Mouse (Mus musculus) myocyte (in vitro differentiated cells): ENCODE data around the gene Plk3. TPM values are rescaled to one million over a fixed set of nuclear protein-coding genes. Genes with fewer than 3 reads are reported as not detected.
A peak's percentile ranks its signal among the peaks of the same experiment; 100 is the strongest.

Experiments
- H3K27me3 ChIP-seq: one replicate; pipeline ENCODE4 v1.6.1; 2011; ENCODE audit not compliant: control insufficient read depth, insufficient read depth, insufficient read length
- H3K36me3 ChIP-seq: one replicate; pipeline ENCODE4 v1.6.1; 2011; ENCODE audit not compliant: control insufficient read depth, insufficient read depth
- H3K4me2 ChIP-seq: one replicate; pipeline ENCODE4 v1.6.1; 2011; ENCODE audit warnings: low read depth, control low read depth
- H3K4me3 ChIP-seq: one replicate; pipeline ENCODE4 v1.5.1; 2011; ENCODE audit warnings: mild to moderate bottlenecking, control low read depth, moderate library complexity
- H3K79me2 ChIP-seq: one replicate; pipeline ENCODE4 v1.6.1; 2011; ENCODE audit not compliant: control insufficient read depth, insufficient read depth
- H3ac ChIP-seq: one replicate; pipeline ENCODE4 v1.6.1; 2011; ENCODE audit not compliant: control insufficient read depth, insufficient read length
- CEBPB ChIP-seq: IDR thresholded peaks from 2 replicates; pipeline ENCODE4 v1.6.1; 2011; ENCODE audit warnings: mild to moderate bottlenecking, moderate library complexity; ENCODE audit not compliant: poor library complexity, insufficient read depth, severe bottlenecking
- E2F4 ChIP-seq: IDR thresholded peaks from one replicate; pipeline ENCODE4 v1.6.1; 2011; ENCODE audit warnings: mild to moderate bottlenecking, control low read depth, moderate library complexity; ENCODE audit not compliant: insufficient read depth
- MAX ChIP-seq: IDR thresholded peaks from one replicate; pipeline ENCODE4 v1.6.1; 2011; ENCODE audit warnings: low read depth, mild to moderate bottlenecking, control low read depth
- MYOD1 ChIP-seq, 3 experiments: IDR thresholded peaks; one replicate each; pipeline ENCODE4 v1.6.1; 2011; ENCODE audit warnings: control low read depth in 2 of 3, low read depth in 2 of 3, mild to moderate bottlenecking in 2 of 3, moderate library complexity in 1 of 3; ENCODE audit not compliant: insufficient read length in 2 of 3, control insufficient read depth in 1 of 3
- MYOG ChIP-seq, 3 experiments: IDR thresholded peaks; one replicate each; pipeline ENCODE4 v1.6.1; 2011; ENCODE audit warnings: control low read depth in 2 of 3, low read depth in 2 of 3, mild to moderate bottlenecking in 2 of 3; ENCODE audit not compliant: insufficient read length in 2 of 3, control insufficient read depth in 1 of 3, insufficient read depth in 1 of 3
- POLR2A ChIP-seq: IDR thresholded peaks from one replicate; pipeline ENCODE4 v1.6.1; 2011; ENCODE audit warnings: low read depth, mild to moderate bottlenecking, control low read depth, moderate library complexity; ENCODE audit not compliant: insufficient read length
- POLR2AphosphoS2 ChIP-seq: IDR thresholded peaks from one replicate; pipeline ENCODE4 v1.6.1; 2011; ENCODE audit warnings: low read depth, control low read depth; ENCODE audit not compliant: insufficient read length
- REST ChIP-seq: IDR thresholded peaks from one replicate; pipeline ENCODE4 v1.6.1; 2011; ENCODE audit warnings: mild to moderate bottlenecking, control low read depth, moderate library complexity; ENCODE audit not compliant: insufficient read depth, insufficient read length
- SRF ChIP-seq: IDR thresholded peaks from one replicate; pipeline ENCODE4 v1.6.1; 2011; ENCODE audit warnings: low read depth; ENCODE audit not compliant: control insufficient read depth, insufficient read length
- TCF12 ChIP-seq: IDR thresholded peaks from one replicate; pipeline ENCODE4 v1.6.1; 2011; ENCODE audit warnings: mild to moderate bottlenecking, control low read depth; ENCODE audit not compliant: poor library complexity, insufficient read depth, severe bottlenecking
- TCF3 ChIP-seq: IDR thresholded peaks from one replicate; pipeline ENCODE4 v1.6.1; 2011; ENCODE audit warnings: low read depth, control low read depth; ENCODE audit not compliant: insufficient read length
- USF1 ChIP-seq: IDR thresholded peaks from one replicate; pipeline ENCODE4 v1.6.1; 2011; ENCODE audit warnings: low read depth, mild to moderate bottlenecking, control low read depth, moderate library complexity
- polyA plus RNA-seq: library from polyadenylated mRNA; unstranded; fragments of >200 nt; fragmentation: generic; extraction: Trizol; gene quantifications from one replicate; pipeline ENCODE4 v1.2.1, GENCODE M21; 2012; ENCODE audit warnings: missing spikeins

Gene Plk3
- polyA plus RNA-seq, 1 experiment, result 17.4 TPM

DNA sequence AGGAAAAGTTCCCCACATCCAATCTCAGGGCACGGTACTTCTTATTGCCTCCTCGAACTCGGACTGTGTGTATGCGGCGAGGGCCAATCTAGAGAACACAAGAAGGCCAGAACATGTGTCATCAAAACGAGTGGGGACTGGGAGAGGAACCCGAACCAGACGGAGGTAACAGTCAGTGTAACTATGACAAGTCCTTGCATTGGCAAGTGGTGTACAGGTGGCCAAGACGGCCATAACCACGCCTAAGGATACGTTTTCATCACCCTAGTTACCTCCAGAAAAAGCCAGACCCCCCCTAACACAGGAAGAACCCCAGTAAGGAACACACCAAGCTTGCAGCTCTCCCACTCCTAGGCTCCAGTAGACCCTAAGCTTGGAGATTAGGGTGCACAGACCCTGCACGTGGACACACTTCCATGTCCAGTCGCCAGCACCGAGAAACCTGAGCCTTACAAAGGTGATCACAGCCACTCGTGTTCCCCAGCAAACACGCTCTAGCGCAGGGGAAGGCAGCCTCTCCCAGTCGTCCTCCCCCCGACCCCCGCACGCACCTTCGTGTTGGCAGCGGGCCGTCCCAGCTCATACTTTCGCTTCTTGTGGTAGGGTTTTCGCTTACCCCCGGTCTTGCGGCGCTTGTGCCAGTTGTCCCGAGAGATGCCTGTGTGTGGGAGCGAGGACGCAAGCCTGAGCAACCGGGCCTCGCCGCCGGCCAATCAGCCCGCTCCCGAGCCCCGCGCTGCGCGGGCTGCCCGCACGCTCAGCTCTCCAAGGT is 21.4 kb upstream of the Plk3 start:
- H3K27me3 ChIP-seq, result no peaks in the 10 kb centered on the region
- peak overlapping the region; percentile 92 for H3K4me3 ChIP-seq
- TF ChIP-seq POLR2A (peak; percentile 11), USF1 (no peak), CEBPB (no peak)
- peak overlapping the region; percentile 72 for H3K4me2 ChIP-seq
- H3K36me3 ChIP-seq, result peaks cover 43% of the 10 kb centered on the region
- H3K79me2 ChIP-seq, result peaks cover 36% of the 10 kb centered on the region
- peak overlapping the region; percentile 91 for H3ac ChIP-seq

DNA sequence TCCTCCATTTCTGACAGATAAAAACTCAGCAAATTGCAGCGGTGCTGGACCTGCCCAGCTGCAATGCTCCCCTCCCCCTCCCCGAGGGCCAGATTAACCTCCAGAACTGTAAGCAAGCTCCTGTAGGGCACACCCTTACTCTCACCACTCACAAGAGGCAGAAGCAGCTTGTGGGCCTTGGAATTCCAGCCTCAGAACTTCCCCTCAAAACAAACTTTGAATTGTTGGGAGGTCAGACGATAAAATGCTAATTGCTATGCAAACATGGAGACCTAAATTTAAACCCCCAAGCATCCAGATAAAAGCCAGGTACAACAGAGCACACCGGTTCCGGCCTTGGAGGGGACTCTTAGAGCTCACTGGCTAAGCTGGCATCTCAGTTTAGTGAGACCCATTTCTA is 19.0 kb upstream of the Plk3 start:
- Histone ChIP-seq H3K4me2 (no peak overlapping the region), H3K4me3 (no peak overlapping the region), H3K27me3 (no peaks in the 10 kb centered on the region), H3K36me3 (peaks cover 43% of the 10 kb centered on the region), H3K79me2 (peaks cover 36% of the 10 kb centered on the region), H3ac (no peak overlapping the region)
- TF ChIP-seq TCF3, result no peak
- TF ChIP-seq MYOD1 (IDR thresholded peaks at IDR 0.05; ENCODE audit: control insufficient read depth in 1 of 3, insufficient read length in 2 of 3, low read depth in 2 of 3), result no peak
- TF ChIP-seq SRF, result no peak
- TF ChIP-seq POLR2A, result no peak
- no peak for TF ChIP-seq POLR2AphosphoS2
- no peak for TF ChIP-seq TCF12
- no peak for TF ChIP-seq USF1
- TF ChIP-seq REST, result no peak
- TF ChIP-seq CEBPB, result no peak

DNA sequence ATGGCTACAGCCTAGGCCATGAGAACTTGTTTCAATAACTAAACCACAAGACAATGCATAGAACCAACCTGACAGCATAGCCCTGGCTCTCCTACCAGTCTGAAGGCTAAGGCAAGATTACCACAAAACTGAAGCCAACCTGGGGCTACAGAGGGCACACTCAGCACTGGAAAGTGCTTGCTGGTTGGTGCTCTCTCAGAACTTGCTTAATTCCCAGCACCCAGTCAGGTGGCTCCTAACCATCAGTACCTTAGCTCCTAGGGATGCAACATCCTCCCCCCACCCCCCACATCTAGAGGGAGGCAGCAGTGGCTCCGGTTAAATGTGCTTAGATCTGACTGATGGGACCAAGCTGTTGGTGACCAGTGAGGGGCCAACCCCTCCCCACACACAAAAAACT is 17.7 kb upstream of the Plk3 start:
- Histone ChIP-seq H3K27me3 (no peaks in the 10 kb centered on the region), H3K4me2 (no peak overlapping the region), H3K36me3 (peaks cover 43% of the 10 kb centered on the region), H3ac (no peak overlapping the region), H3K79me2 (peaks cover 36% of the 10 kb centered on the region), H3K4me3 (no peak overlapping the region)
- TF ChIP-seq SRF (no peak), POLR2A (peak; percentile 4), CEBPB (no peak), POLR2AphosphoS2 (peak; percentile 72)

DNA sequence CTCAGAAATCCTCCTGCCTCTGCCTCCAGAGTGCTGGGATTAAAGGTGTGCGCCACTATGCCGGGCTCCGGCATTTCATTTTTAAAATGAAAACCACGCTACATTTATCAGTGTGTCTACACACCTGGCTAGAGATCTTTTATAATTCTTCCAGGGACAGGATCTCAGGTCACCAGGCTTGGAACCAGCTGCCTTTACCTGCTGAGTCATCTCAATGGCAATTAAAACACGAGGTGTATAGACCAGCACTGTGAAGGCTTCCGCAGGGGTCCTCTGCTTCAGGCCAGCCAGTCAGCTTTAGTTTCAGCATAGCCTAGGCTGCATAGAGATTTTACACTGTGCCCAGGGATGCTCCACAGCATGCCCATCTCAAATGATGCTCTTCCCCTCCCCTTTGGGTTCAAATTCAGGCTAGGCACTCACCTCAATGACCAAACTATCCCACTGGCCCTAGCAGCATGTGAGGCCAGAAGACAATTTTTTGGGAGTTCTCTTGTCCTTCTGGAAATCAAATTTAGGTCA is 16.5 kb upstream of the Plk3 start:
- H3K79me2 ChIP-seq, result peaks cover 30% of the 10 kb centered on the region
- no peak overlapping the region for H3K4me3 ChIP-seq
- no peaks in the 10 kb centered on the region for H3K27me3 ChIP-seq
- TF ChIP-seq REST (no peak), MYOG (IDR thresholded peaks at IDR 0.05; ENCODE audit: control insufficient read depth in 1 of 3, insufficient read depth in 1 of 3, insufficient read length in 2 of 3, low read depth in 2 of 3) (no peak), SRF (no peak), POLR2A (peak; percentile 34), CEBPB (no peak), TCF12 (no peak), TCF3 (no peak), E2F4 (no peak), USF1 (no peak), POLR2AphosphoS2 (peak; percentile 78), MAX (no peak), MYOD1 (IDR thresholded peaks at IDR 0.05; ENCODE audit: control insufficient read depth in 1 of 3, insufficient read length in 2 of 3, low read depth in 2 of 3) (no peak)
- peaks cover 43% of the 10 kb centered on the region for H3K36me3 ChIP-seq
- H3K4me2 ChIP-seq, result no peak overlapping the region
- H3ac ChIP-seq, result no peak overlapping the region

DNA sequence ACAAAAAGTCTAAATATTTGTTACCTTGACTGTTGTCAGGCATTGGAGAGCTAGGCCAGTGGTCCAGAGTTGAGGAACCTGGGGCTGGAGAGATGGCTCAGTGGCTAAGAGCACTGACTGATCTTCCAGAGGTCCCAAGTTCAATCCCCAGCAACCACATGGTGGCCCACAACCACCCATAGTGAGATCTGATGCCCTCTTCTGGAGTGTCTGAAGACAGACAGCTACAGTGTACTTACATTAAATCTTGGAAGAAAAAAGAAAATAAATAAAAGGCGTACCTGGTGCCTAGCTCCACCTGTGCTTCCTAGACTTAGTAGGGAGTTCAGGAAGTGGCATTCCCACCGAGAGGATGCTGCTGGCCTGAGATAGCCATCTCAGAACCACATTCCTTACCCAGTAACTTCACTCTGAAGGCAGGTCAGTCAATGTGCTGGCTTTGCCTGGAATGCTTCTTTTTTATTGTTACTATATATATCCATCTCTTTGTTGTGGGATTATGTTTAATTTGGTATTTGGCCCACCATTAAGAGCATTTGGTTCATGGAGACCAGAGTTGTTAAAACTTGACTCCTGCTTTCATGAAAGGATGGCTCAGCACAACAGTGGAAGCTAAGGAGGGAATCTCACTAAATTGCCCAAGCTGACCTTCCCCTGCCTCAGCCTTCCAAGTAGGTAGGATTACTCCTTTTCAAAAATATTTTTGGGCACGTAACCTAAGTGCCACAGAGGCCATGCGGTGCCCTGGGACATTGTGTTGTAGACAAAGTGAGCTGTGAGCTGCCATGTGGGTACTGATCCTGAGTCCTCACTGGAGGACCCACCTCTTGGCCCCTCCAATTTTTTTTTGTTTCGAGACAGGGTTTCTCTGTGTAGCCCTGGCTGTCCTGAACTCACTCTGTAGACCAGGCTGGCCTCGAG is 15.8 kb upstream of the Plk3 start:
- H3K36me3 ChIP-seq, result peaks cover 40% of the 10 kb centered on the region
- no peak overlapping the region for H3ac ChIP-seq
- H3K4me2 ChIP-seq, result no peak overlapping the region
- TF ChIP-seq MAX (no peak), MYOG (IDR thresholded peaks at IDR 0.05; ENCODE audit: control insufficient read depth in 1 of 3, insufficient read depth in 1 of 3, insufficient read length in 2 of 3, low read depth in 2 of 3) (no peak), POLR2AphosphoS2 (peak; percentile 88), POLR2A (peak; percentile 33), USF1 (no peak)
- H3K27me3 ChIP-seq, result no peaks in the 10 kb centered on the region
- peaks cover 23% of the 10 kb centered on the region for H3K79me2 ChIP-seq
- no peak overlapping the region for H3K4me3 ChIP-seq
